Mouse (Mus musculus): ENCODE data around the gene Kdm5b.
"Not testable (repeated sequence)": the region's sequence is repeated elsewhere in the genome, so short reads cannot be mapped to it uniquely, and the experiment has no call there.

GRCm38 (mm10) chr1:134517841-134518240, 42.1 kb upstream of the Kdm5b start:
- not testable (repeated sequence) for TF ChIP-seq CTCF (conservative IDR thresholded peaks at IDR 0.05; ENCODE audit: low read length); NANOG (IDR thresholded peaks at IDR 0.05; ENCODE audit: borderline replicate concordance, low read length); POU5F1 (IDR thresholded peaks at IDR 0.05; ENCODE audit: borderline replicate concordance, low read length)
